Mouse (Mus musculus) kidney, embryonic 16.5 days (tissue): ENCODE measurements around the gene Epyc. TPM values are rescaled to one million over a fixed set of nuclear protein-coding genes. Genes with fewer than 3 reads are reported as not detected.

Source experiments
- ATAC-seq: fragments of 200-750 bp; cut with Nextera tagmentation; 2 replicates; pipeline ENCODE4 v1.8.0; 2017; ENCODE audit warnings: moderate TSS enrichment; ENCODE audit not compliant: low FRiP score, low TSS enrichment
- H3K27ac ChIP-seq: fragments of 300-500 bp; sonication (generic); 2 replicates; pipeline ENCODE4 v1.5.1; 2014; ENCODE audit warnings: low read length
- H3K27me3 ChIP-seq: fragments of 300-500 bp; sonication (generic); 2 replicates; pipeline ENCODE4 v1.6.1; 2014; ENCODE audit warnings: low read length, control low read depth, mixed read lengths; ENCODE audit not compliant: insufficient read depth
- H3K36me3 ChIP-seq: fragments of 300-500 bp; sonication (generic); 2 replicates; pipeline ENCODE4 v1.6.1; 2014; ENCODE audit warnings: low read length, control low read depth, mixed read lengths; ENCODE audit not compliant: insufficient read depth
- H3K4me1 ChIP-seq: fragments of 300-500 bp; sonication (generic); 2 replicates; pipeline ENCODE4 v1.6.1; 2014; ENCODE audit warnings: low read length, control low read depth, mixed read lengths; ENCODE audit not compliant: insufficient read depth
- H3K4me2 ChIP-seq: fragments of 300-500 bp; sonication (generic); replicated peaks from 2 replicates; pipeline ENCODE4 v1.6.1; 2014; ENCODE audit warnings: low read depth, low read length
- H3K4me3 ChIP-seq: fragments of 300-500 bp; sonication (generic); 2 replicates; pipeline ENCODE4 v1.5.1; 2014; ENCODE audit warnings: mild to moderate bottlenecking, low read length
- H3K9ac ChIP-seq: fragments of 300-500 bp; sonication (generic); replicated peaks from 2 replicates; pipeline ENCODE4 v1.6.1; 2014; ENCODE audit warnings: low read length
- H3K9me3 ChIP-seq: fragments of 300-500 bp; sonication (generic); 2 replicates; pipeline ENCODE4 v1.6.1; 2016; ENCODE audit warnings: low read length, control low read depth
- WGBS: fragments of 180-500 bp; shearing (Covaris S2); extraction: QIAGEN DNeasy Blood & Tissue Kit; methylation state at CpG from one replicate; pipeline ENCODE4 v1.1.7; 2014; 5-methylcytosine and 5-hydroxymethylcytosine counted together
- polyA plus RNA-seq: library from polyadenylated mRNA; unstranded; fragments of >200 nt; fragmentation: Nextera tagmentation; extraction: Ambion mirVana; gene quantifications from 2 replicates; pipeline ENCODE4 v1.2.1, GENCODE M21; 2015

Gene Epyc
- polyA plus RNA-seq, 1 experiment from 2014 or later = 0.39 TPM

DNA sequence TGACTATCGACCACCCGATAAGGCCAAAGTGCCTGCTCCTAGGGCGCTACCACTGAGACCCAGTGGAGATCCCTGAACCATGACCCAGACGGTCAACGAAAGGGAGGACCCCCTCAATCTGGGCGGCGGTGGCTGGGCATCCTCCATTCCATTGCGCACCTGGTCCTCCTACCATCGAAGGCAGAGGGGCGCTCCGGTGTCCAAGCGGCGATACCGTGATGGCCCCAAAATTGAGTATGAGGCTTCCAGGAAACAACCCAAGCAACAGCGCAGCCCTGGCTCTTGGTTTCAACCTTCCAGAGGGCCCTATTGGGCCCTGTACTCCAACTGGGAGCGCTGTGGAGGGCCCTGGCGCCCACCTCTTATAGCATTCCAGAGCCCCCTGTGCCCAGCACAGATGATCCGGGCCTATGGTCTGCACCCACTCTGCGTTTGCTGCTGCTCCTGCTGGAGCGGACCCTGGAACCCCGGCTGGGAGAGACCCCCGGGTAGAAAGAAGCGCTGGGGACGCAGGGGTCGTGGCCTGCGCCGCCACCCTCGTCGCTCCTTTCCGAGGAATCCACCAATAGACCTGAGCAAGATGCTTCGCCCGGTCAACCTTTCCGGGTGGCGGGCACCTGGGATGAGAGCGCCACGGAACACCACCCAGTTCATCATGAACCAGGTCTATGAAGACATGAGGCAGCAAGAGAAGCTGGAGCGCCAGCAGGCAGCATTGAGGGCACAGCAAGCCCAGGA lies 49.7 kb downstream of the Epyc start:
- Histone ChIP-seq H3K4me2 (no peak overlapping the region), H3K27ac (no peak overlapping the region), H3K36me3 (no peaks in the 10 kb centered on the region), H3K27me3 (no peaks in the 10 kb centered on the region), H3K4me1 (no peaks in the 10 kb centered on the region), H3K9ac (no peak overlapping the region), H3K9me3 (no peaks in the 10 kb centered on the region), H3K4me3 (no peak overlapping the region)
- ATAC-seq = no peak
- 93% methylated on average over 37 of the region's 37 CpGs for WGBS

GRCm38 (mm10) chr10:97702321-97702720 lies 58.5 kb downstream of the Epyc start:
- Histone ChIP-seq H3K36me3 (no peaks in the 10 kb centered on the region), H3K27me3 (no peaks in the 10 kb centered on the region), H3K27ac (no peak overlapping the region), H3K9ac (no peak overlapping the region), H3K4me3 (no peak overlapping the region), H3K4me1 (no peaks in the 10 kb centered on the region), H3K4me2 (no peak overlapping the region), H3K9me3 (no peaks in the 10 kb centered on the region)
- ATAC-seq = no peak

DNA sequence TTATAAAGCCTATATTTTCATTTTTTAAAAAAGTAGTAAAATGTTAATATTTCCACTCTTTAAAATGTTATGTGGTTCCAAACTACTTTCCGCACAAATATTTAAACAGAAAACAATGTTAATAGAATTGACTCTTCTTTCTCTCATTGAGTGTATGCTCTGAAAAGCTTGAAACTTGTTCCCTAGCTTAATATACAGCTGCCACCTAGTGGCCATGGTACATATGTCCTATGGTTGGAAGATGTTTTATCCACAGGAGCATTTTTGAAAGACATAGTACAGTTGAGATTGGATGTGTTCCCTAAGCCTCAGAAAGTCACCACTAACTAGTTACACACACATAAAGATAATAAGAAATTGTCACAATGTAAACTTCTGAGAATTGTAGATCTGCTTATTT lies 60.7 kb downstream of the Epyc start:
- H3K27ac ChIP-seq = no peak overlapping the region
- WGBS = 65% methylated on average over 1 of the region's 1 CpGs
- H3K9ac ChIP-seq = no peak overlapping the region
- no peak overlapping the region for H3K4me3 ChIP-seq
- ATAC-seq = no peak
- no peaks in the 10 kb centered on the region for H3K9me3 ChIP-seq
- H3K36me3 ChIP-seq = no peaks in the 10 kb centered on the region
- H3K27me3 ChIP-seq = no peaks in the 10 kb centered on the region
- H3K4me1 ChIP-seq = no peaks in the 10 kb centered on the region
- no peak overlapping the region for H3K4me2 ChIP-seq

GRCm38 (mm10) chr10:97712687-97713086 lies 68.8 kb downstream of the Epyc start:
- H3K9me3 ChIP-seq = no peaks in the 10 kb centered on the region
- no peak for ATAC-seq
- no peaks in the 10 kb centered on the region for H3K4me1 ChIP-seq
- no peak overlapping the region for H3K9ac ChIP-seq
- H3K4me2 ChIP-seq = no peak overlapping the region
- H3K4me3 ChIP-seq = no peak overlapping the region
- H3K36me3 ChIP-seq = no peaks in the 10 kb centered on the region
- H3K27me3 ChIP-seq = no peaks in the 10 kb centered on the region
- no peak overlapping the region for H3K27ac ChIP-seq
- WGBS = 2% methylated on average over 5 of the region's 5 CpGs

DNA sequence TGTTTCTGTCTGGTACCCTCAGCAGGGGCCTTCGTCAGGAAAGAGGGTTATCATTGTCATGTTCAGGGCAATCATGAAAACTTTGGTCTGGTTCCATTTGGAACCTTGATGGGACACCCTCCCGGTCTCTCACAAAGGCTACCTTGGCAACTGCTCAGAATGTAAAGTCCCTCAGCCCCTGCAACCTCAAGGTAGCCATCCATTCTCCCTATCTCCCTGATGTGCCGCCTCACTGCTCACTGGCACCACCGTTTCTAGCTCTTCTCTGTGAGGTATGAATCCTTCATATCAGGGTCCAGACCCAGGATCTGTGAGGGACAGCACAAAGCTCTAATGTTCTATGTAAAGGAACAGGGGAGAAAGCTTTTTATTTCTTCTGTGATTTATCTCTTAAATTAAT lies 70.7 kb downstream of the Epyc start:
- Histone ChIP-seq H3K4me3 (no peak overlapping the region), H3K27ac (no peak overlapping the region), H3K9ac (no peak overlapping the region), H3K4me2 (no peak overlapping the region), H3K36me3 (no peaks in the 10 kb centered on the region), H3K27me3 (no peaks in the 10 kb centered on the region), H3K4me1 (no peaks in the 10 kb centered on the region), H3K9me3 (no peaks in the 10 kb centered on the region)
- ATAC-seq = no peak
- WGBS = 79% methylated on average over 4 of the region's 4 CpGs

- Histone ChIP-seq H3K9me3 (no peaks in the 10 kb centered on the region), H3K4me2 (no peak overlapping the region), H3K4me1 (no peaks in the 10 kb centered on the region), H3K36me3 (no peaks in the 10 kb centered on the region), H3K4me3 (no peak overlapping the region), H3K9ac (no peak overlapping the region), H3K27ac (no peak overlapping the region), H3K27me3 (no peaks in the 10 kb centered on the region)
- 86% methylated on average over 3 of the region's 3 CpGs for WGBS
- ATAC-seq = no peak
Observed at GRCm38 (mm10) chr10:97715289-97715906, 71.5 kb downstream of the Epyc start.

DNA sequence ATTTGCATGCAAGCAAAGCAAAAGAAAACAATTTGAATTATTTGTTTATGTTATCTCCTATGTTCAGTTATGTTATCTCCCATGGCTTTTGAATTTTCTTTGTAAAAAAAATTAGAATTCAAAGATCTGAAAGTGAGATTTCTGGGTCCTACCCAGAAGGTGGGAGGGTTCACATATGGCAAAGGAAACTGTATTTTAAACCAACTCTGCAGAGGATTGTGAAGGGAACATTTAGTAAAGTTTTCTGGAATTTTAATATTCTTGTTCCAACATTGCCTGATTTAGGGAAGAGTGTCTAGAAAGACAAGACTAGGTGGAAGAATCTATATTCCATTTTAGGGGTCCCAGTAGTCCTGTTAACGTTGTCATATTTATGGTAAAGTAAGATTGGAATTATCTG lies 73.4 kb downstream of the Epyc start:
- Histone ChIP-seq H3K4me3 (no peak overlapping the region), H3K4me2 (no peak overlapping the region), H3K27ac (no peak overlapping the region), H3K36me3 (no peaks in the 10 kb centered on the region), H3K27me3 (no peaks in the 10 kb centered on the region), H3K9ac (no peak overlapping the region), H3K9me3 (no peaks in the 10 kb centered on the region), H3K4me1 (no peaks in the 10 kb centered on the region)
- no peak for ATAC-seq
- 90% methylated on average over 1 of the region's 1 CpGs for WGBS

- Histone ChIP-seq H3K27ac (no peak overlapping the region), H3K27me3 (no peaks in the 10 kb centered on the region), H3K4me1 (no peaks in the 10 kb centered on the region), H3K9me3 (no peaks in the 10 kb centered on the region), H3K36me3 (no peaks in the 10 kb centered on the region), H3K9ac (no peak overlapping the region), H3K4me2 (no peak overlapping the region), H3K4me3 (no peak overlapping the region)
- ATAC-seq = no peak
- WGBS = 81% methylated on average over 2 of the region's 2 CpGs
Observed at GRCm38 (mm10) chr10:97718021-97718420, 74.2 kb downstream of the Epyc start.

DNA sequence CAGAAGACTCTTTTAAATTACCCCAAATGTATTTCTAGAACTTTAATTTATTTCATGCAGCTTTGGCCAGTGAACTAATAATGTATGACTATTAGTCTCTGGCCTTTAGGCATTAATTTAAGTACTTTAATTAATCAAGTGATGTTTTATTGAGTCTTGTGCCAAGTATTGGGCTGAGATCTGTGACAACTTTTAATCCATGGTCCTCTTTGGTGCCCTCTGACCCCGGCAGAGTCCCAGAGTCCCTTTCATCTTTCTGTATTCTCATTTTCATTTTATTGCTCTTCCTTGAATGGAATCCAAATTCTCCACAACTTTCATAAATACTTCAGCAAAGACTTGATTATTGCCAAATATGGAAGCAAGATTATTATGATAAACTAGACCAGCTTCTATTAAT lies 76.8 kb downstream of the Epyc start:
- Histone ChIP-seq H3K27me3 (no peaks in the 10 kb centered on the region), H3K4me3 (no peak overlapping the region), H3K36me3 (no peaks in the 10 kb centered on the region), H3K9me3 (no peaks in the 10 kb centered on the region), H3K9ac (no peak overlapping the region), H3K27ac (no peak overlapping the region), H3K4me2 (no peak overlapping the region), H3K4me1 (no peaks in the 10 kb centered on the region)
- 58% methylated on average over 1 of the region's 1 CpGs for WGBS
- ATAC-seq = peak; percentile 69

DNA sequence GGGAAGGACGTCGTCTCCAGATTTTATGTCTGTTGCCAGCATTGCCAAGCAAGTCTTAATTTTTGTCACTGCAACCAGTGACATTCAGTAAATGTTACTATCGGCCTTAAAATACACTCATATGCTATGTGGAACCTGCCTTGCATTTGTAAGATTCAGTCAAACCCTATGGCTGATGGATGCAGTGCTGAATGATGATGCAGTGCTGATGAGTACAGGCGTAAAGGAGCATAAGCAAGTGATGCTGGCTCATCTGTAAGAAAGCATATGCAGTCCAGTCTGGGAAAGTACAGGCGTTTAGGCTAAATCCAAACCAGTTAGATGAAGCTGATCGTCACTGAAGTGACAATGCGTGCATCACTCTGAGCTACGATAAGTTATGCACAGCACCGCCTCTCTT lies 78.8 kb downstream of the Epyc start:
- Histone ChIP-seq H3K36me3 (no peaks in the 10 kb centered on the region), H3K27ac (no peak overlapping the region), H3K4me1 (no peaks in the 10 kb centered on the region), H3K4me2 (no peak overlapping the region), H3K27me3 (no peaks in the 10 kb centered on the region), H3K9me3 (no peaks in the 10 kb centered on the region), H3K4me3 (no peak overlapping the region), H3K9ac (no peak overlapping the region)
- 93% methylated on average over 9 of the region's 9 CpGs for WGBS
- ATAC-seq = no peak
